Mouse (Mus musculus) liver, postnatal 0 days (tissue): ENCODE results near the gene Cbx5.

ENCODE experiments used
- CTCF ChIP-seq: sonication (generic); IDR thresholded peaks from 2 replicates; pipeline ENCODE4 v1.5.1; 2016; ENCODE audit warnings: antibody characterized with exemption, low read depth
- EP300 ChIP-seq: IDR thresholded peaks from 2 replicates; pipeline ENCODE4 v1.6.1; 2016; ENCODE audit warnings: antibody characterized with exemption, low read depth, mild to moderate bottlenecking

GRCm38 (mm10) chr15:103144176-103144575, 95.4 kb downstream of the Cbx5 start:
- TF ChIP-seq EP300 (no peak), CTCF (no peak)
